Mouse (Mus musculus) thymus, adult 2 months (tissue): ENCODE data around the gene Olfr1134.

Source experiments
- CTCF ChIP-seq: fragments of 200-500 bp; IDR thresholded peaks from 2 replicates; pipeline ENCODE4 v1.5.1; 2012; ENCODE audit warnings: mild to moderate bottlenecking, control low read depth, low read length, moderate library complexity, borderline replicate concordance; ENCODE audit not compliant: control insufficient read depth, poor library complexity, insufficient read depth; ENCODE audit errors: extremely low read depth
- POLR2A ChIP-seq: fragments of 200-500 bp; IDR thresholded peaks from 2 replicates; pipeline ENCODE4 v1.6.1; 2012; ENCODE audit warnings: mild to moderate bottlenecking, low read length, control low read depth, moderate library complexity; ENCODE audit not compliant: control insufficient read depth, poor library complexity, insufficient read depth; ENCODE audit errors: extremely low read depth

GRCm38 (mm10) chr2:87673564-87673963 is 15.3 kb upstream of the Olfr1134 start, which contains the start of gene Olfr1135:
- TF ChIP-seq POLR2A (no peak), CTCF (no peak)
